Mouse (Mus musculus) E14TG2a.4 (cell line): ENCODE measurements around the gene Ptrh2.

Source experiments
- CTCF ChIP-seq: conservative IDR thresholded peaks from 2 replicates; pipeline ENCODE4 v1.5.1; 2014; ENCODE audit warnings: low read length
- NANOG ChIP-seq: IDR thresholded peaks from 2 replicates; pipeline ENCODE4 v1.6.1; 2014; ENCODE audit warnings: borderline replicate concordance, low read length, mixed read lengths

DNA sequence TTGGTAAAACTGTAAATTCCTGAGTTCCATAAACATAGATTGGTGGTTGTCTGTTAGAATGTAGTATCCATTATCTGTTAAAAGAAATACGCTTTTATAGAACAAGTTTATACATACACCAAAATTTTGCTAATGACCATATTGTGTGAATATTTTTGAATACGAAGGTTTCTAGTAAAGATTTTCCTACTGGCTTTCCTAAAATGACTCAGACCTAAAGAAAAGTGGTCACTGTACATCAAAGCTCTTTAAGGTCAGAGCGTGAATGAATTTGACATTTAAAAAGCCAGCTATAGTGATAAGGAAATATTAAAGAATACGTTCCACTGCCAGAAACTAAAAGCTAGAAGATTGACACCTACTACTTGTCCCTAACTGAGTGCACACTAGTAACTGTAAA is 39.2 kb upstream of the Ptrh2 start:
- TF ChIP-seq NANOG (no peak), CTCF (no peak)
